ENCODE assay signal across 7 mouse cellular contexts in the genomic region with DNA sequence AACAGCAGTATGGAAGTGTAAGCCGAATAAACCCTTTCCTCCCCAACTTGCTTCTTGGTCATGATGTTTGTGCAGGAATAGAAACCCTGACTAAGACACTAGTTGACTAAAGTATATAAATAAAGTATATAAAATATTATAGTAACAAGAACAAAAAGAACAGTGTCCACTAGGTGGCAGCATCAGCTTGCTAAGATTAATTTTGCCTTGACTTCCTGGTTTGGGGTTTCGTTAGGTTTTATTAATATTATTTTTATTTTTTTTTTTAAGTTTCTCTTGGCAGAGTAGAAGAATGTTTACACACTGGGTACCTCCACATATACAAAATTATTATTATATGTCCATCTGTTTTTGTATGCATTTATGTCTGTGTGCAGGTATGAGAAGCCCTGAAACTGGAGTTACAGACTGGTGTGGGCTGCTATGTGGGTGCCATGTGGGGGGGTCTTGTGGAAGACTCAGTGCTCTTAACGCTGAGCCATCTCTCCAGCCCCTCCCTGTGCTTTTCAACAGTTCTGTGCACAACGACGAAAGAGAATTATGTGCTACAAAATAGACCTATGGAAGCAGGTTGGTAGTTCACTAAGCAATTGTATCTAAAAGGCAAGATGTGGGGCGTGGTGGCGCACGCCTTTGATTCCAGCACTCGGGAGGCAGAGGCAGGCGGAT. TPM values are rescaled to one million over a fixed set of nuclear protein-coding genes. Genes with fewer than 3 reads are reported as not detected.
DNase-seq lines count a peak whose midpoint lies in the region; ATAC-seq lines count a peak whose summit lies in the region.

No protein-coding gene starts in this region.

- DNase-seq in A20 (ENCODE audit: low read depth, low spot score), result peak; percentile 88
- DNase-seq in CD4-positive, CD25-positive, alpha-beta regulatory T cell, adult 2 months (ENCODE audit: low read depth, low spot score), result peak; percentile 84
- peak; percentile 75 for DNase-seq in cerebellum, adult 9-10 months
- DNase-seq in kidney, postnatal 36 days, result peak; percentile 61 to 75
- DNase-seq in lung, postnatal 14 days, result peak; percentile 73
- DNase-seq in right cerebral cortex, postnatal 14 days, result peak; percentile 42

- WGBS in heart, embryonic 15.5 days, result 25% methylated on average over 10 of the region's 10 CpGs

- ATAC-seq in heart, embryonic 15.5 days (replicated peaks; ENCODE audit: insufficient number of reproducible peaks, insufficient read depth, low FRiP score, low read depth), result no peak

- H3K4me1 ChIP-seq in heart, embryonic 15.5 days (replicated peaks), result peaks cover 3% of the 10 kb centered on the region

- peaks cover 34% of the 10 kb centered on the region for H3K27me3 ChIP-seq in heart, embryonic 15.5 days

- no peaks in the 10 kb centered on the region for H3K9me3 ChIP-seq in heart, embryonic 15.5 days (replicated peaks)

- H3K36me3 ChIP-seq in heart, embryonic 15.5 days, result no peaks in the 10 kb centered on the region

- peak overlapping the region; percentile 52 for H3K4me2 ChIP-seq in heart, embryonic 15.5 days

- H3K4me3 ChIP-seq in heart, embryonic 15.5 days, result 0 out of 2 replicates have a peak overlapping the region, but pooled peaks have one; percentile 18

- no peak overlapping the region for H3K27ac ChIP-seq in heart, embryonic 15.5 days

- H3K9ac ChIP-seq in heart, embryonic 15.5 days, result no peak overlapping the region

RNA-seq across cellular contexts. Expression of gene Fcrlb, which starts 11.8 kb away (rescaled TPM):
- polyA plus RNA-seq in heart, embryonic 15.5 days (2015; fragmentation: Nextera tagmentation; extraction: Ambion mirVana), result 0.14 TPM in 1 of 2 replicates, not detected in the other

RNA-seq across cellular contexts. Expression of gene Dusp12, which starts 15.6 kb away (rescaled TPM):
- 23.0 TPM in 2 replicates for polyA plus RNA-seq in heart, embryonic 15.5 days (2015; fragmentation: Nextera tagmentation; extraction: Ambion mirVana)

RNA-seq across cellular contexts. Expression of gene Gm26620, which starts 16.1 kb away (rescaled TPM):
- 0.62 and 0.84 TPM in 2 replicates for polyA plus RNA-seq in heart, embryonic 15.5 days (2015; fragmentation: Nextera tagmentation; extraction: Ambion mirVana)

RNA-seq across cellular contexts. Expression of gene Fcrla, which starts 26.4 kb away (rescaled TPM):
- 0.09 and 0.22 TPM in 2 replicates for polyA plus RNA-seq in heart, embryonic 15.5 days (2015; fragmentation: Nextera tagmentation; extraction: Ambion mirVana)

RNA-seq across cellular contexts. Expression of gene Atf6, which starts 33.4 kb away (rescaled TPM):
- polyA plus RNA-seq in heart, embryonic 15.5 days (2015; fragmentation: Nextera tagmentation; extraction: Ambion mirVana), result 9.8 and 10.2 TPM in 2 replicates
